Mouse (Mus musculus) forebrain, embryonic 11.5 days (tissue): ENCODE results near the gene Wdr27. TPM values are rescaled to one million over a fixed set of nuclear protein-coding genes. Genes with fewer than 3 reads are reported as not detected.
"Not testable (repeated sequence)": the region's sequence is repeated elsewhere in the genome, so short reads cannot be mapped to it uniquely, and the experiment has no call there.

Experiments
- ATAC-seq: fragments of 200-750 bp; cut with Nextera tagmentation; replicated peaks from 2 replicates; pipeline ENCODE4 v1.8.0; 2017; ENCODE audit warnings: moderate TSS enrichment; ENCODE audit not compliant: low FRiP score
- DNase-seq: peaks from one replicate; pipeline ENCODE4 v3.0.0-alpha.2; 2017; ENCODE audit warnings: low spot score
- H3K27ac ChIP-seq: fragments of 300-500 bp; sonication (generic); 2 replicates; pipeline ENCODE4 v1.5.1; 2014; ENCODE audit warnings: low read depth, low read length
- H3K27me3 ChIP-seq: fragments of 300-500 bp; sonication (generic); 2 replicates; pipeline ENCODE4 v1.6.1; 2014; ENCODE audit warnings: mild to moderate bottlenecking, low read length, mixed read lengths; ENCODE audit not compliant: control insufficient read depth, insufficient read depth
- H3K36me3 ChIP-seq: fragments of 300-500 bp; sonication (generic); 2 replicates; pipeline ENCODE4 v1.6.1; 2014; ENCODE audit warnings: mild to moderate bottlenecking, low read length, moderate library complexity, mixed read lengths; ENCODE audit not compliant: control insufficient read depth, insufficient read depth
- H3K4me1 ChIP-seq: fragments of 300-500 bp; sonication (generic); replicated peaks from 2 replicates; pipeline ENCODE4 v1.6.1; 2014; ENCODE audit warnings: low read length, mixed read lengths; ENCODE audit not compliant: control insufficient read depth, insufficient read depth
- H3K4me2 ChIP-seq: fragments of 300-500 bp; sonication (generic); 2 replicates; pipeline ENCODE4 v1.6.1; 2014; ENCODE audit warnings: low read depth, mild to moderate bottlenecking, low read length, moderate library complexity, mixed read lengths; ENCODE audit not compliant: severe bottlenecking
- H3K4me3 ChIP-seq: fragments of 300-500 bp; sonication (generic); 2 replicates; pipeline ENCODE4 v1.5.1; 2014; ENCODE audit warnings: low read depth, low read length
- H3K9ac ChIP-seq: fragments of 300-500 bp; sonication (generic); 2 replicates; pipeline ENCODE4 v1.6.1; 2014; ENCODE audit warnings: low read length
- H3K9me3 ChIP-seq: fragments of 300-500 bp; sonication (generic); 2 replicates; pipeline ENCODE4 v1.6.1; 2016; ENCODE audit warnings: low read length, mixed read lengths; ENCODE audit not compliant: control insufficient read depth
- WGBS: fragments of 180-500 bp; shearing (Covaris S2); extraction: QIAGEN DNeasy Blood & Tissue Kit; methylation state at CpG from one replicate; pipeline ENCODE4 v1.1.7; 2014; 5-methylcytosine and 5-hydroxymethylcytosine counted together
- polyA plus RNA-seq: library from polyadenylated mRNA; unstranded; fragments of >200 nt; fragmentation: Nextera tagmentation; extraction: Ambion mirVana; gene quantifications from 2 replicates; pipeline ENCODE4 v1.2.1, GENCODE M21; 2014

The Wdr27 gene
- polyA plus RNA-seq, 1 experiment from 2014 or later = 6.1 TPM

DNA sequence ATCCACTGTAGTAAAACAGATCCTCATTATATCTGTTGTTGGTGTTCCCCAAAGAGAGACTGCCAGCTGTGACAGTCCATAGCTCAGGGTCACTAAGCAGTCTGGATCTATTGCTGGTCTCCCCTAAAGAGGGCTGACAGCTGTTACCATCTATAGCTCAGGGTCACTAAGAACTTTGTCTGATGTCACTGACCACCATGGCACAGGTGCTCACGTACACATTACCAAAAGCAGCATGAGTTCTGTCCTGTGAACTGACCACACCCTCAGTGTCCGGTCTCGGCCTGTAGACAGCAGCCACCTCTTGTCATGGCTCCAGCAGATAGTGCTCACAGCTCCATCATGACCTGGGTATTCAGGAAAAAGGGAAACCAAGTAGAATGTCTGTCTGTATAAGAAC is 39.7 kb downstream of the Wdr27 start:
- no peak overlapping the region for H3K4me2 ChIP-seq
- no peak overlapping the region for H3K9ac ChIP-seq
- whole genome bisulfite sequencing = 89% methylated on average over 3 of the region's 3 CpGs
- no peaks in the 10 kb centered on the region for H3K27me3 ChIP-seq
- H3K27ac ChIP-seq = no peak overlapping the region
- DNase-seq (no peak), ATAC-seq (no peak)
- H3K9me3 ChIP-seq = no peaks in the 10 kb centered on the region
- H3K4me1 ChIP-seq = no peaks in the 10 kb centered on the region
- no peaks in the 10 kb centered on the region for H3K36me3 ChIP-seq
- no peak overlapping the region for H3K4me3 ChIP-seq

DNA sequence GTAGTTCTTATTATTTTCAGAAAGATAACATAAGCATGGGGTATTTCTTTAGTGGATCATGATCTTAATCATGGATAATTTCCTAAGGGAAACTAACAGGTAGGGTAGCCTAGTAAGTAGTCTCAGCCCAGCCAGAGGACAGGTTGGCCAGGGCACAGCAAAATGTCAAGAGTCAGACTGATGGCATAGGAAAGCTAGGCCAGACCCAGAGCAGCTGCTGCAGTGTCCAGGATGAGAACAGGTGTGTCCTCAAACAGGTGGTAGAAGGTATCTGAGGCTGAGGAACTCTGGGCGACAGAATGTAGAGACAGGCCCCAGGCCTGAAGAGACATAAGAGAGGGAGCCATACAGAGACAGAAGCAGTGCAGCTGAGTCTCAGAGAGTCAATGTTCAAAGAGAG is 44.0 kb downstream of the Wdr27 start:
- Histone ChIP-seq H3K27me3 (no peaks in the 10 kb centered on the region), H3K9ac (no peak overlapping the region), H3K27ac (no peak overlapping the region), H3K9me3 (no peaks in the 10 kb centered on the region), H3K4me3 (no peak overlapping the region), H3K4me2 (no peak overlapping the region), H3K4me1 (no peaks in the 10 kb centered on the region), H3K36me3 (no peaks in the 10 kb centered on the region)
- ATAC-seq (no peak), DNase-seq (no peak)
- WGBS = 77% methylated on average over 1 of the region's 1 CpGs

- ATAC-seq, H3K9me3 ChIP-seq, H3K4me2 ChIP-seq, H3K4me3 ChIP-seq, H3K4me1 ChIP-seq, H3K27me3 ChIP-seq, H3K36me3 ChIP-seq, H3K27ac ChIP-seq, DNase-seq, H3K9ac ChIP-seq: not testable (repeated sequence)
Measured at GRCm38 (mm10) chr17:14895058-14895457, 47.9 kb downstream of the Wdr27 start.

GRCm38 (mm10) chr17:14886933-14887332 is 56.0 kb downstream of the Wdr27 start:
- Histone ChIP-seq H3K9ac (no peak overlapping the region), H3K4me1 (no peaks in the 10 kb centered on the region), H3K36me3 (no peaks in the 10 kb centered on the region), H3K4me2 (no peak overlapping the region), H3K4me3 (no peak overlapping the region), H3K27ac (no peak overlapping the region), H3K9me3 (no peaks in the 10 kb centered on the region), H3K27me3 (no peaks in the 10 kb centered on the region)
- DNase-seq = no peak
- WGBS = 71% methylated on average over 2 of the region's 2 CpGs
- no peak for ATAC-seq

DNA sequence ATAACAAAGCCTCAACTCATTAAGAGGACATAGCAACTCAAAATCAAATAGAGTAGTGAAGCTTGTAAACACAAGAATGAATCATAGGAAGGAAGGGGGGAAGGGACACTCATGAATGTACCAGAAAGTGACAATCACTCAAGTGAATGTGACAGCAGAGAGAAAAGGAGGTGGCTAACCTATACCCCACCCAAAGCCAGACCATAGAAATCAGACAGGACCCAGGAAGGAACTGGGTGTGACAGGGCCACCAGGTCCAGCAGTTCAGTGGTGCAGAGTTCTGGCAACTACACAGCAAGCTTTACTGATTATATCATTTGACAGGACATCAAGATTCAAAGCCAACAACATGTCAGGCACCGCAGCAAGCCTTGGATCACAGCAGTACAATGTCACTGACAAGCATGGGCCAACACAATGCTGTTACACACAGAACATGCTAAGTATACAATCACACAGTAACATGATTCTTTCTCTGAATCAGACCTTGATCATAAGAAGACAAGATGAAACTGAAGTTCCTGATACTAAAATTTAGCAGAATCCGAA is 68.2 kb downstream of the Wdr27 start:
- no peak overlapping the region for H3K4me3 ChIP-seq
- H3K9ac ChIP-seq = no peak overlapping the region
- no peak overlapping the region for H3K4me2 ChIP-seq
- H3K27ac ChIP-seq = no peak overlapping the region
- H3K36me3 ChIP-seq = no peaks in the 10 kb centered on the region
- DNase-seq (no peak), ATAC-seq (no peak)
- WGBS = 87% methylated on average over 2 of the region's 2 CpGs
- no peaks in the 10 kb centered on the region for H3K9me3 ChIP-seq
- H3K27me3 ChIP-seq = no peaks in the 10 kb centered on the region
- no peaks in the 10 kb centered on the region for H3K4me1 ChIP-seq

GRCm38 (mm10) chr17:14860220-14860619 is 82.7 kb downstream of the Wdr27 start:
- WGBS = 83% methylated on average over 1 of the region's 1 CpGs
- H3K4me1 ChIP-seq = no peaks in the 10 kb centered on the region
- ATAC-seq = no peak
- no peaks in the 10 kb centered on the region for H3K9me3 ChIP-seq
- H3K27me3 ChIP-seq = no peaks in the 10 kb centered on the region
- DNase-seq = no peak
- no peak overlapping the region for H3K4me3 ChIP-seq
- no peak overlapping the region for H3K27ac ChIP-seq
- H3K4me2 ChIP-seq = no peak overlapping the region
- no peaks in the 10 kb centered on the region for H3K36me3 ChIP-seq
- H3K9ac ChIP-seq = no peak overlapping the region

DNA sequence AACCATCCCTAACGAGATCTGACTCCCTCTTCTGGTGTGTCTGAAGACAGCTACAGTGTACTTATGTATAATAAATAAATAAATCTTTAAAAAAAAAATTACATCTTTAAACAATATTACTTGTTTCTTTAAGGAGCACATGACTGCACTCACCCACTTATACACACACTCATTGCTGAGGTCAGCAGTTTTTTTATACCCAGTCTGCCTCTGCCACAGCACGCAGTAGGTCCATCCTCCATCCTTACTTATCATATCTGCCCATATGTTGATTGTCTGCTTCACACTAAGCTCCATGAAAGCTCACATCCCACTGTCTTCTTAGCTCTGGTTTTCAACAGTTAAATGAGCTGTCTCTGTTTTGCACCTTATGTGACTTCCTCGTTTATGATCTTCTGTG is 95.2 kb downstream of the Wdr27 start:
- ATAC-seq = no peak
- no peaks in the 10 kb centered on the region for H3K9me3 ChIP-seq
- 88% methylated on average over 2 of the region's 3 CpGs for WGBS

GRCm38 (mm10) chr17:14846880-14847279 is 96.1 kb downstream of the Wdr27 start:
- H3K9me3 ChIP-seq = no peaks in the 10 kb centered on the region
- no peak for ATAC-seq
- H3K36me3 ChIP-seq = no peaks in the 10 kb centered on the region
- no peak for DNase-seq
- H3K4me1 ChIP-seq = no peaks in the 10 kb centered on the region
- H3K4me3 ChIP-seq = no peak overlapping the region
- H3K9ac ChIP-seq = no peak overlapping the region
- 69% methylated on average over 5 of the region's 5 CpGs for WGBS
- no peak overlapping the region for H3K27ac ChIP-seq
- H3K4me2 ChIP-seq = no peak overlapping the region
- no peaks in the 10 kb centered on the region for H3K27me3 ChIP-seq

More for the DNA sequence above, 95.2 kb downstream of the Wdr27 start:
- Histone ChIP-seq H3K36me3 (no peaks in the 10 kb centered on the region), H3K27ac (no peak overlapping the region), H3K9ac (no peak overlapping the region), H3K4me2 (no peak overlapping the region), H3K4me3 (no peak overlapping the region), H3K4me1 (no peaks in the 10 kb centered on the region), H3K27me3 (no peaks in the 10 kb centered on the region)
- DNase-seq = no peak

DNA sequence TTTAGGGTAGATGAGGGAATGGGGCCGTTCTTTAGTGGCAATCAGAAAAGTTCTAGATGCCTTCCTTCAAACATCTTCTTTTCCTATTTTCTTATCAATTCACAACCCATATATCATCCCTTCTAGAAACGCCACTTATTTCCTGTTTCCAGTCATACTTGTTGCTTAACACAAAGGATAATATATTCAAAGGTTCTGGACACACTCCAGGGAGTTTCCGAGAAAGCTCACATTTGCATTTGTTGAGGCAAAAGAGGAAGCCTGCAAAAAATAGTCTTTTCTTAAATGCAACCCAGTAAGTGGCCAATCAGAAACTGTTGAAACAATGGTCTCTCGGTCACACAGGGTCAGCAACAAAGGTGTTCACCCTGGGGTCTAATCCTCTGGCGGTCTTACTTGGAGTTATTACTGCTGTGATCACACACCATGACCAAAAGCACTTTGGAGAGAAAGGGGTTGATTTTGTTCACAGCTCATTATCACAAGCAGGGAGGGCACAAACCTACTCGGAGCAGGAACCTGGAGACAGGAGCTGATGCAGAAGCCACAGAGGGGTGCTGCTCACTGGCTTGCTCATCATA is 116.2 kb downstream of the Wdr27 start:
- no peaks in the 10 kb centered on the region for H3K9me3 ChIP-seq
- no peaks in the 10 kb centered on the region for H3K27me3 ChIP-seq
- no peak overlapping the region for H3K9ac ChIP-seq
- H3K27ac ChIP-seq = no peak overlapping the region
- no peaks in the 10 kb centered on the region for H3K36me3 ChIP-seq
- DNase-seq (no peak), ATAC-seq (no peak)
- H3K4me2 ChIP-seq = no peak overlapping the region
- WGBS = 34% methylated on average over 6 of the region's 6 CpGs
- H3K4me3 ChIP-seq = no peak overlapping the region
- no peaks in the 10 kb centered on the region for H3K4me1 ChIP-seq
